Mouse (Mus musculus) layer of hippocampus, adult 9-10 months (tissue): ENCODE measurements around the gene Nodal.
"Not testable (repeated sequence)": the region's sequence is repeated elsewhere in the genome, so short reads cannot be mapped to it uniquely, and the experiment has no call there.

Experiments used
- DNase-seq: peaks from one replicate; pipeline ENCODE4 v3.0.0; 2022; ENCODE audit warnings: low spot score

Gene Nodal

DNA sequence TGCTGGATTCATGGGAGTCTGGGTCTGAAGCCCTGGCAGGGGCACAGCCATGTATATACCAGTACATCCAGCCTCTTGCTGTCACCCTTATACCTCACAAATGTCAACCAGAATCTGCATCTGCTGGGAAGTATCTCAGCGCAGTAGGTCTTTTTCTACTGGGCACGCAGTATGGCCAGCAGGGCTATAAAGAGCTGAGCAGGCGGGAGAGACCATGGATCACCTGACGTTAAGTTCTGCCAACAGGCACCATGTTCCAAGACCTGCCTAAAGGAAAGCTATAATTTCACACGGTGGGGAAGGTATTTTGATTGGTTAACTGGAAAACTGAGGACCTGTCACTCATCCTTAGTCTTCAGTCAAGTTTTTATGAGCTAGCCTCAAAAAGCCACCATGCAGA, 11.3 kb downstream of the Nodal start:
- no peak for DNase-seq

DNA sequence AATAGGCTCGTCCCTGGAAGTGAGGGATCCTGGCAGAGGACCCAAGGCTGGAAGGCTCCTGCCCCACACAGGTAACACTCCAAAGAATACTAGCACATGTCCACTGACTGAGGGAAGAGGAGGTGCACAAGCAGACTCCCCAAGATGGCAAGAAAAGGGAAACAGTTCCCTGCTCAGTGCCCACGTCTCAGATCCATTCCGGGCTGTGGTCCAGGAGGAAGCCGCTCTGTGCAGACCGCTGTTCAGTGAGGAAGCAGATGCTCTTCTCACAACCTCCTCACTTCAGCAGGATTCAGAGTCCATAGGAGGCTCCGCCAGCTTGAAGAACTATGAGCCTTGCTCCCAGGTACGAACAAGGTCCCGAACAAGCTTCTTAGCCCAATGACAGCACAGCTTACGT, 13.6 kb downstream of the Nodal start:
- no peak for DNase-seq

DNA sequence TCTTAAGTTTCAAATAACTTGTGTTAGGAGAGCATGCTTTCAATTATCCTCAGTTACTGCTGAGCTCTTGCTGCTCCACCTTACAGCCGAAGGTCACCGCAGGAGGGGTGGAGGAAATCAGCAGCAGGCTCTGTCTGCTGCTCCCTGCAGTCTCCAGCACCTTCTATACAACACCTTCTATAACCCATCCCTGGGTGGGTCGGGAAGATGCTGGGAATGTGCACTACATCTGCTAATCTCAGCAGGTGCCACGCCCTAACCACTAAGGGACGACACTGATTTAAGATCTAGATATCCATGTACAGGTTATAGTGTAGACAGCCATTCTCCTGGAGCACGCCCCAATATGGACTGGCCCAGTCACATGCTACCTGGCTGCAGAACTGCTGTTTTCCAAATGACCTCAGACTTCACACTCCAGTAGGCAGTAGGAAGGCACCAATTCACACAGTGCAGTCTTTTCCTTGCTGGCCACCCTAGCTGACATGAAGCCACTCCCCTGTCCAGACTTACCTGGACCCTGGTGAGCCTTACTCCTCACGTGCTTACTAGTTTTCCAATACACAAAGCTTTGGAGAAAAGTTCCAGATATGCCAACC, 22.5 kb downstream of the Nodal start:
- no peak for DNase-seq

DNA sequence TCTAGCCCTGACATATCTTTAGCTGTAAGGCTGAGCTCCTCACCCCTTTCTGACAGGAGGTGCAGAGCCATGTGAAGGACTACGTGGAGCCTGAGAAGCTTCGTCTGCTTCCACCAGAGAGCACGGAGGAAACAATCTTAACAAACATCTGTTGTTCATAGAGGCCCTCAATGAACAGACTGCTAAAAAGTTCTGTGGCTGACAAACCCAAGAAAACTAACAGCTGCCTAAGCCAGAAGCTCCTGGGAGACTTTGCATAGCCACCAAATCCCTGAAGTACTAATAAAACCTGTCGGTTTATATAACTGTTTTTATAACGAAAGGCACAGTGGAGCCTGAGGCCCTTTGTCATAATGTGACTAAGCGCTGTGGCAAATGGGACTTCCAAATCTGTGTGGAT, 25.7 kb downstream of the Nodal start:
- DNase-seq = no peak

DNA sequence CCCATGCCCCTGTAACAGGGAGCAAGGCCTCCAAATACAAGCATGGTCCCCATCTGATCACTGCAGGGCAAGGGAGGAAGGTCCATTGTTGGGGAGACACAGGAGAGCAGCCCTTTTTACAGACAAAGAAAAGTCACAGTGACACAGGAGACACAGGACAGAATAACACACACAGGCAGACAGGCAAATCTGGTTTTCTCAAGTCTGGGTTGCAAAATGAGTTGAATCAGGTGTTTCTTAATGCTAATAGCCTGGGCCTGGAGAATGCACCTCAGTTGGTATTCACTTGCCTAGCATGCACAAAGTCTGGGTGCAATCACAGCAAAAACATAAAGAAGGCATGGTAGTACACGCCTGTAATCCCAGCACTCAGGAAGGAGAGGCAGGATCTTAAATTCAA, 26.1 kb downstream of the Nodal start:
- DNase-seq = no peak

DNA sequence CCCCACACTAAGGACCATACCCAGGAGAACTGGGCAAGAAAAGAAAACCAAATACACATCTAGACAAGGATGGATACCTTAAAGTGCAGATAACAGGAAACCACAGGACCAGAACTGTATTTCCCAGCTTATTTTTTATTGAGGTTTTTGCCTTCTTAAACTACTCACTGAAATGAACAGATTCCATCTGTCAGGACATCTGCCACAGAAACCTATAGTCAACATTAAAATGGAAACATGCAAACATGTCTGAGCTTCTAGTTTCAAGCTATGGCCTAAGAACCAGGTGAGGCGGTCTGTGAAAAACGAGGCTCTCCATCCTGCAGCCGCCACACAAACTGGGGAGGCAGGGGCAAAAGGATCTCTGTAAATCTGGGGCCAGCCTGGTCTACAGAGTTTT, 27.2 kb downstream of the Nodal start:
- peak; percentile 41 for DNase-seq

DNA sequence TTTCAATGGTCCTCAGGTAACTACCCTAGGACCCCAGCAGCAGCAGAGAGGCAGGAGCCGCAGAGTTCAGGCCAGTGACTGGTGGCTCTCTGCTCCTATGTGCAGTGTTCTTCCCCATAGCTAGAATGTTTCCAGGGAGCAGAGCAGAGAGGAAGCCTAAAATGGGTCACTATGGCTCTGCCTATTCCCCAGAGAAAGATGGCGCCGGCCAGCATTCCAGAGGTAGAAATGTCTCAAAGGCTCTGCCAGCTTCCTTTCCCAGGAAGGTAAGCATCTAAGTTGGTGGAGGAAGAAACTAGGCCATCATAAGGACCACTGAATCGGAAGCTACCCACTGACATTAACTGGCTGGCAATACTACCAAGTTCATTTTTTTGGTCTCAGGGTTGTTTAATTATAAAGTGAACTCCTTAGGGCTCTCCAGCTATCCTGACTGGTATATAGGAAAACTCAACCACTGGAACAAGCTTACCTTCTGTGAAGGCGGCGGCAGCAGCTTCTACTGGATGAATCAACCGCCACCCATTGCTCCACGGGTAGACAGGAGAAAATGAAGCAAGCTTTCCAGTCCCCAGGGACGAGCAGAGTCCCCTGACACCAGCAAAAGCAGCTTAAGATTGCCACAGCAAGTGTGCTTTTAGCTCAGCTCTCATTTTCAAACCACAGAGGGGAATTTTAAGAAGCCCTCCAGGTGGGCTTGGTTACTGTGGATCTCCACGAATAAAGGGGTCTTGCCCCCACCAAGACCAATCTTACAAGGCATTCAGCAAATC, 30.0 kb downstream of the Nodal start:
- DNase-seq = no peak

DNA sequence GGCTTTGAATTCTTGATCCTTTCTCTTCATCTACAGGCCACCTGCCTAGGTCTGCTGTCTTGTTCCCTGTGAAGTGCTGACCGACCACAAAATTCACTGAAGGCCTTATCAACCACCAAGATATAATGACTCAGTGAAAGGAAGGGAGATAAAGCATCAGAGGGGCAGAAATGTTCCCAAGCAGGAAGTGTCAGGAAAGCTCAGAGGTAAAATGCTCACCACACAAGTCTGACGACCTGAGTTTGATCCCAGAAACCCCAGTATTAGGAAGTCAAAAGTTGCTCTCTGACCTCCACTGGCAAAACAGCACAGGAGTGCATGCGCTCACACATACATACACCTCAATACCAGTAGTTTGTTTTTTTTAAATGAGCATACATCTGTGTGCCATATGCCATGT, 31.1 kb downstream of the Nodal start:
- DNase-seq = no peak

DNA sequence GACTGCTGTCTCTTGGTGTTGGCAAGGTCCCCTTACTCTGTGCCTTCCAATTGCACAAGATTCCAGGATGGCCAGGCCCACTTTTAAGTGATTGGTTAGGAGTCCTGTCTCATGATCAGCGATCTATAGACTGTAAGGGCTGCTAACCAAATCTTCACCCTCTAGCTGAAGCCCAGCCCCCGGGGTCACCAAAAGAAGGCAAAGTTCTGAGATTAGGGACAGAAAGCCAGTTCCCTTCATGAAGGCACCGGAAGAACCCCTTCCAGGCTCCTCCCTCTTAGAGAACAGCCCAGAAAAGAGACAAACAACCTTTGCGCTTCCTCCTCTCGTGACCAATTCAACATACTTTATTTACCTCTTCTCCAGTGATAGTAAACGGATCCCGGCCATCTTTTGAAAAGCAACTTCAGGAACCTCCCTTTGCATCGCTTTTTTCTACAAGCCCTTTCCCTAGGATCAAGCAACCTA, 33.7 kb downstream of the Nodal start:
- no peak for DNase-seq

DNA sequence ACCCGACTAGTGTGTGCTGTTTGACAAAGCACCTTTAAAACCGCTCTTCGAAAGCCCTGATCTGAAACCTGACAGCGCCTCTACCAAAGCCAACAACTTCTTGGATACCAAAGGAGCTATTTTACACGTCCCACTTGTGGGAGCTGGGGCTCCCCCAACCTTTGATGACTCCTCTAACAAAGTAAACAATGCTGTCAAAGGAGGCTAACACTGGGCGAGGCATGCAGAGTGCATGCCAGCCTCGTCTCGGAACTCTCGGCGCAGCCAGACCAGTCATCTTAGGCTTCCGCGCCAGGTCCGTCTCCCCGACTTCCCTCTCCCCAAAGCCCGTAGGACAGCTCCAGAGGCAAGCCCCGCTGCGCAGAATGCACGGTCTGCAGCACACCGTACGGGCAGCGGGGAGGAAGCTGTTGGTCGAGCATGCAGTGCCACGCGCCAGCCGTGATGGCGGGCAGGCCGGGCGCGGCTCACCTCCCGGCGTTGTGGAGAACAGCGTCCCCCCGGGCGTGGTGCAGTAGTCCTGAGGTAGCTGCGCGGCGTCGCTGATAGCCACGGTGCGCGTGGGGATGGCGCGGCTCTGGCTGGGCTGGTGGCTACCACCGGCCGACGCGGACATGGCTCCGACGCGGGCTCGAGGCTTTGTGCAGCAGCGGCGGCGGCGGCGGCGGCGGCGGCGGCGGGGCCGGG, 34.3 kb downstream of the Nodal start:
- no peak for DNase-seq

DNA sequence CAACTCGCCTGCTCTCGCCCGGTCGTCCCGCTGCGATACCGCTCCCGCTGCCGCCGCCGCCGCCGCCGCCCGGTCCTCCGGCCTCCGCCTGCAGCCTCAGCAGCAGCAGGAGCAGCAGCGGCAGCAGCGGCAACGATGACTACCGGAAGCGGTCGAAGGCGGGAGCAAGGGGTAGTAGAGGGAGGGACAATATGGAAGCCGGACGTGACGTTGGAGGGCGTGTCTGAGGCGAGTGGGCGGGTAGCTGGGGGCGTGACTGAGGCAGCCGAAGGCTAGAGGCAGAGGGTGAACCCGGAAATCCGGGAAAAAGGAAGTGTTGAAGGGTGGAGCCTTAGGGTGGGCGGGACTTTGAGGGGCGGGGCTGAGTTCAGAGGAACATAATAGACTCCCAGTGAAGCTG, 34.9 kb downstream of the Nodal start, which contains the start of gene Eif4ebp2:
Gene Eif4ebp2, minus strand, starts transcription at position 17 of the 400 bp plus-strand sequence.
- peak; percentile 97 for DNase-seq

DNA sequence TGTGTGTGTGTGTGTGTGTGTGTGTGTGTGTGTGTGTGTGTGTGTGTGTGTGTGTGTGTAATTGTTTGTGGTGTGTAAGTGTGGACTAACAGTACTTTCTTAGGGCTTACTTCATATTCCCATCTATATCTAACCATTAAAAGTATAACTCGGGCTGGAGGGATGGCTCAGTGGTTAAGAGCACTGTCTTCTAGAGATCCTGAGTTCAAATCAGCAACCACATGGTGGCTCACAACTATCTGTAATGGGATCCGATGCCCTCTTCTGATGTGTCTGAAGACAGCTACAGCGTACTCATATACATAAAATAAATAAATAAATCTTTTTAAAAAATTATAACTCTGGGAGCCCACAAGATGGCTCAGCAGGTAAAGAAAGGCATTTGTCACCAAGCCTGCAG, 35.4 kb downstream of the Nodal start:
- not testable (repeated sequence) for DNase-seq

DNA sequence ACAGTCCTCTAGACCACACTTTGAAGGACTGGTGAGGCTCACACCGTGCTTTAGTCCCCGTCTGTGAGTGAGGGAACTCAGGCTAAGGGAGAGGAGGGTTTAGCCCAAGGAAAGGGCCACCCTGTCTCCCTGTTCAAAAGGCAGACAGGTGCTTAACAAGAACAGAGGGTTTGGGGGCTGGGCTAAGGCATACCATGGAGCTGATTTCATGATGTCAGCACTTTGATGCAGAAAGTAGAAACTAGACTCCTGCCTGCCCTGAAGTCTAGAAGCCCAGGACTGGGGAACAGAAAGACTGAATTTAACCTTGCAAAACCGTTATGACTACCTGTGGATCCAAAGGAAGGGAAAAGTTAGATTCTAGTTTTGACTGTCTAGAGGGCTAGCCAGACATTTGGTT, 39.4 kb downstream of the Nodal start:
- no peak for DNase-seq

DNA sequence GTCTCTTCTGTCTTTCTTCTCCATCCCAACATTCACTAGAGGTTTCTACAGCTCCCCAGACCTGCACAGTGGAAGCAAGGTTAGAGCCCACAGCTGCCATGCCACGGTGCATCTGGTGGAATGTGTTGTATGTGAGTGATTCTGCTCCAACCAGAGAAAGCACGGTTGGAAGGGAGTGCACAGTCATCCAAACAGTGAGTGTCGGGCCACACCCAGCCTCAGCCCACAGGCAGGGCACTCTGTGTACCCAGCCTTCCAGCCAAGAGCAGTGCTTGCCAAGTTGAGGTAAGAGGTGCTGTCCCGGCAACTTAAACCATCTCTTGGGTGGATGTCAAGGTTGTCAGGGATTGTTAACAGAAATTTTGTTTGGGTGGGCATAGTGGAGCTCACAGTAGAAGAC, 47.2 kb downstream of the Nodal start:
- no peak for DNase-seq

DNA sequence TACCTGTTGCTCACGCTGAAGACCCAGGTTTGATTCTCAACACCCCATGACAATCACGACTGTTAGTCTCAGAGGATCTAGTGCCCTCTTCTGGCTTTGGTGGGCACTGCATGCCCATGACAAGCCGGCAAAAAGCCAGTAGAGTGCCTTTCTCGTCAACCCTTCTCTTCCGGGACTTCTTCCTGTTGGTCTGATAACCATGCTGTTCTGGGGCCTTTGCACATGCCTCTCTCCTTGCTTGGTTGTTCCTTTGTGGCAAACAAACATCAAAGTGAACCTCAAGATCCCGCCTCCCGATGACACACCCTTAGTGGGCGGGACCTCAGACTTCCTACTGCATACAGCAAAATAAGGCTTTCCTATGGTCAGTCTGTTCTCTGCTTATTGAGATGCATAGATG, 48.5 kb downstream of the Nodal start:
- DNase-seq = no peak

DNA sequence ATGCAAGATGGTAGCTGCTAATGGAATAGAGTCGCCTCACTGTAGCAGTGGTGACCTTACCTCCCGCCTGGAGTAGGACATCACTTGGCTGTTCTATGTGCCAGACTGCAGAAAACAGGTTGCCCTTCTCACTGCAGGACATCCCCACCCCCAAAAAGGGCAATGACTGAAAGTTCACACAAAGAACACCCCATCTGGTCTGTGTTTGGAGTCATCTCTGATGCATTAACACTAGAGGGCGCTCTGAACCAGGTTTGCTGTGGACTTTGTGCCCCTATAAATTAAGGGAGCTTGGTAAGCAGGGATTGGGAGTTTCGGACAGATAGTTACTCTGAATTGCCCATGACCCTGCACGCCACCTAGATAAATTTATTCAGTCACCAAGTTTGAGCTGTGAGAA, 49.1 kb downstream of the Nodal start:
- DNase-seq = no peak

DNA sequence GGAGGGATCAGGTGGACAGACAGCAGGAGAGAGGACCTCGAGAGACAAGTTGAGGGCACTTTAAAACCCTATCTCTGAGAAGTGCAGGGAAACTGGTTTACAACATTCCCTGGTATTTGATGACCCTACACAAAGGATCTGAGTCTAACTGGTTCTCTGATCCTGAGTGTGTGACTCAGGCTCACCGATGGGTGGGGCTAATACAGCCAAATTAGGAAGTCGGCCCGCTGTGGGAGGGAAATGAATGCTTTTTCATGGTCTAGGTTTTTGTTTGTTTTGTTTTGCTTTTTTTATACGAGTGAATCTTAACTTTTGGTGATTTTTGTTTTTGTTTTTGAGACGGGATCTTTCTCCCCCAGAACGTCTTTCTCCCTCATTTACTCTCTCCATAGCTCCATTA, 51.1 kb downstream of the Nodal start:
- no peak for DNase-seq

DNA sequence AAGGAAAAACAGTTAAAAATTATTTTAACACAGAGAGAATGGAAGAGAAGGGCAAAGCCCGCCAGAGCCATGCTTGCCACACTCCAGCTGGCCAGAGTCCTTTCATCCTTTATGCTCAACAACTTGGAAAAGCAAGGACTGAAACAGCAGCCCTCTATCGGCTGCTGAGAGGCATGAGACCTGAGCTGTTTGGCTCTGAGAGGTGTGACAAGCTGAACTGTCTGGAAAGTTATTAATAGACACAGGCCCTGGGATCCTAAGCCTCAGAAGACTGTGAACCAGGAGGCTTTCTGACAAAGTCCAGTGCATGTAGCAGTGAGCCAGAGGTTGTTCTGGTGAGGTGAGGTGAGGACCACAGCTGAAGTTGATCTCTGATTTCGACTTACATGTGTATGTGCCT, 55.9 kb downstream of the Nodal start:
- no peak for DNase-seq

DNA sequence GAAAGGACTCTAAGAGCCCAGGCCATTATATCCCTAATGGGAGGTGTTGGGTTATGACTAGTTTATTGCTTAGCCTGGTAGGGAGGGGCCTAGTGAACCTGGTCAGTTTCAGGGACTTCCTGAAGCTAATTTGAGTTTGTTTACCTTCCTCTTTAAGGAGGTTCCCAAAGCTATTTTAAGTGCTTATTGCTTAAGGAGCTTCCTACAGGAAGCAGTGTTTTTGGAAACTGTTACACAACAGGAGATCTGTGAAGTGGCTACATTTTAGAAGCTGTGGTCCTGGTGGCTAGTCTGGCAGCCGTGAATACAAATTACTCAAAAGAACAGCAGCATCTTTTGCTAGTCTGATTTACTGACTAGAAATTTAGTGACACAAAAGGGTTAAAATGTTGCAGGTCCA, 56.6 kb downstream of the Nodal start:
- DNase-seq = no peak
